Mouse (Mus musculus) midbrain, embryonic 13.5 days (tissue): Measurements from ENCODE around the gene Rhbg. TPM values are rescaled to one million over a fixed set of nuclear protein-coding genes. Genes with fewer than 3 reads are reported as not detected.

Source experiments
- ATAC-seq: fragments of 200-750 bp; cut with Nextera tagmentation; 2 replicates; pipeline ENCODE4 v1.8.0; 2017; ENCODE audit warnings: mild to moderate bottlenecking, moderate TSS enrichment, moderate library complexity
- H3K27ac ChIP-seq: fragments of 300-500 bp; sonication (generic); 2 replicates; pipeline ENCODE4 v1.5.1; 2015; ENCODE audit warnings: inconsistent platforms, mild to moderate bottlenecking, moderate library complexity
- H3K27me3 ChIP-seq: fragments of 300-500 bp; sonication (generic); 2 replicates; pipeline ENCODE4 v1.6.1; 2015; ENCODE audit warnings: mild to moderate bottlenecking, inconsistent platforms
- H3K36me3 ChIP-seq: fragments of 300-500 bp; sonication (generic); 2 replicates; pipeline ENCODE4 v1.6.1; 2015; ENCODE audit warnings: mild to moderate bottlenecking, inconsistent platforms
- H3K4me1 ChIP-seq: fragments of 300-500 bp; sonication (generic); replicated peaks from 2 replicates; pipeline ENCODE4 v1.6.1; 2015; ENCODE audit warnings: inconsistent platforms
- H3K4me2 ChIP-seq: fragments of 300-500 bp; sonication (generic); replicated peaks from 2 replicates; pipeline ENCODE4 v1.6.1; 2015; ENCODE audit warnings: moderate library complexity, mild to moderate bottlenecking, inconsistent platforms
- H3K4me3 ChIP-seq: fragments of 300-500 bp; sonication (generic); replicated peaks from 2 replicates; pipeline ENCODE4 v1.5.1; 2015; ENCODE audit warnings: mild to moderate bottlenecking, inconsistent platforms
- H3K9ac ChIP-seq: fragments of 300-500 bp; sonication (generic); replicated peaks from 2 replicates; pipeline ENCODE4 v1.6.1; 2015; ENCODE audit warnings: mild to moderate bottlenecking, inconsistent platforms
- H3K9me3 ChIP-seq: fragments of 300-500 bp; sonication (generic); 2 replicates; pipeline ENCODE4 v1.6.1; 2016; ENCODE audit warnings: mild to moderate bottlenecking, inconsistent platforms
- WGBS: fragments of 180-500 bp; shearing (Covaris S2); methylation state at CpG from one replicate; pipeline ENCODE4 v1.1.7; 2015; 5-methylcytosine and 5-hydroxymethylcytosine counted together
- polyA plus RNA-seq: library from polyadenylated mRNA; unstranded; fragments of >200 nt; fragmentation: Nextera tagmentation; extraction: Ambion mirVana; gene quantifications from 2 replicates; pipeline ENCODE4 v1.2.1, GENCODE M21; 2015

Gene Rhbg
- polyA plus RNA-seq, 1 experiment from 2014 or later = not detected

- WGBS = 8% methylated on average over 2 of the region's 2 CpGs
- peaks cover 86% of the 10 kb centered on the region for H3K4me1 ChIP-seq
- 0 out of 2 replicates have a peak, but pooled peaks cover 14% of the 10 kb centered on the region for H3K36me3 ChIP-seq
- peak overlapping the region; percentile 67 for H3K4me3 ChIP-seq
- H3K27ac ChIP-seq = peak overlapping the region; percentile 85
- peak overlapping the region; percentile 65 for H3K9ac ChIP-seq
- H3K4me2 ChIP-seq = peak overlapping the region; percentile 74
- H3K9me3 ChIP-seq = no peaks in the 10 kb centered on the region
- ATAC-seq = no peak
- H3K27me3 ChIP-seq = peaks cover 93% of the 10 kb centered on the region
Observed at GRCm38 (mm10) chr3:88213019-88213418, 41.5 kb downstream of the Rhbg start.

- Histone ChIP-seq H3K9ac (peak overlapping the region; percentile 86), H3K27me3 (peaks cover 91% of the 10 kb centered on the region), H3K9me3 (no peaks in the 10 kb centered on the region), H3K36me3 (0 out of 2 replicates have a peak, but pooled peaks cover 14% of the 10 kb centered on the region), H3K4me2 (peak overlapping the region; percentile 74), H3K4me3 (peak overlapping the region; percentile 55), H3K27ac (peak overlapping the region; percentile 98), H3K4me1 (peaks cover 88% of the 10 kb centered on the region)
- 15% methylated on average over 1 of the region's 1 CpGs for WGBS
- no peak for ATAC-seq
Observed at GRCm38 (mm10) chr3:88212356-88212755, 42.2 kb downstream of the Rhbg start.

GRCm38 (mm10) chr3:88210918-88211317 is 43.6 kb downstream of the Rhbg start:
- peak overlapping the region; percentile 55 for H3K4me3 ChIP-seq
- no peaks in the 10 kb centered on the region for H3K9me3 ChIP-seq
- ATAC-seq = no peak
- H3K4me1 ChIP-seq = peaks cover 88% of the 10 kb centered on the region
- peak overlapping the region; percentile 86 for H3K9ac ChIP-seq
- H3K4me2 ChIP-seq = peak overlapping the region; percentile 74
- peaks cover 87% of the 10 kb centered on the region for H3K27me3 ChIP-seq
- peak overlapping the region; percentile 98 for H3K27ac ChIP-seq
- 12% methylated on average over 2 of the region's 2 CpGs for WGBS
- H3K36me3 ChIP-seq = 0 out of 2 replicates have a peak, but pooled peaks cover 9% of the 10 kb centered on the region

GRCm38 (mm10) chr3:88210121-88210520 is 44.4 kb downstream of the Rhbg start:
- Histone ChIP-seq H3K9ac (peak overlapping the region; percentile 86), H3K36me3 (0 out of 2 replicates have a peak, but pooled peaks cover 4% of the 10 kb centered on the region), H3K4me1 (peaks cover 88% of the 10 kb centered on the region), H3K27me3 (peaks cover 86% of the 10 kb centered on the region), H3K27ac (peak overlapping the region; percentile 98), H3K4me3 (peak overlapping the region; percentile 55), H3K9me3 (no peaks in the 10 kb centered on the region), H3K4me2 (peak overlapping the region; percentile 74)
- 11% methylated on average over 2 of the region's 2 CpGs for WGBS
- ATAC-seq = no peak

- Histone ChIP-seq H3K36me3 (0 out of 2 replicates have a peak, but pooled peaks cover 4% of the 10 kb centered on the region), H3K27ac (peak overlapping the region; percentile 98), H3K27me3 (peaks cover 82% of the 10 kb centered on the region), H3K4me1 (peaks cover 88% of the 10 kb centered on the region), H3K4me2 (peak overlapping the region; percentile 74), H3K9me3 (no peaks in the 10 kb centered on the region), H3K9ac (peak overlapping the region; percentile 86), H3K4me3 (peak overlapping the region; percentile 55)
- no peak for ATAC-seq
- 0% methylated on average over 6 of the region's 6 CpGs for WGBS
Observed at GRCm38 (mm10) chr3:88209306-88209705, 45.2 kb downstream of the Rhbg start.

GRCm38 (mm10) chr3:88208226-88208720 is 46.2 kb downstream of the Rhbg start:
- 2% methylated on average over 3 of the region's 3 CpGs for WGBS
- no peak for ATAC-seq
- peak overlapping the region; percentile 86 for H3K9ac ChIP-seq
- H3K27me3 ChIP-seq = peaks cover 82% of the 10 kb centered on the region
- peak overlapping the region; percentile 74 for H3K4me2 ChIP-seq
- H3K4me1 ChIP-seq = peaks cover 89% of the 10 kb centered on the region
- H3K4me3 ChIP-seq = peak overlapping the region; percentile 55
- 0 out of 2 replicates have a peak, but pooled peaks cover 4% of the 10 kb centered on the region for H3K36me3 ChIP-seq
- peak overlapping the region; percentile 98 for H3K27ac ChIP-seq
- H3K9me3 ChIP-seq = no peaks in the 10 kb centered on the region

- Histone ChIP-seq H3K36me3 (0 out of 2 replicates have a peak, but pooled peaks cover 4% of the 10 kb centered on the region), H3K4me1 (peaks cover 91% of the 10 kb centered on the region), H3K27me3 (peaks cover 82% of the 10 kb centered on the region), H3K9me3 (no peaks in the 10 kb centered on the region), H3K27ac (peak overlapping the region; percentile 98), H3K4me2 (peak overlapping the region; percentile 74), H3K4me3 (peak overlapping the region; percentile 55), H3K9ac (peak overlapping the region; percentile 86)
- under 1% methylated on average over 15 of the region's 15 CpGs for WGBS
- ATAC-seq = peak; percentile 34
Observed at GRCm38 (mm10) chr3:88207451-88208100, 46.9 kb downstream of the Rhbg start.

GRCm38 (mm10) chr3:88206901-88207371 is 47.6 kb downstream of the Rhbg start:
- peak overlapping the region; percentile 74 for H3K4me2 ChIP-seq
- no peaks in the 10 kb centered on the region for H3K9me3 ChIP-seq
- ATAC-seq = peak; percentile 53
- H3K4me1 ChIP-seq = peaks cover 91% of the 10 kb centered on the region
- H3K27ac ChIP-seq = peak overlapping the region; percentile 98
- H3K4me3 ChIP-seq = peak overlapping the region; percentile 55
- H3K9ac ChIP-seq = peak overlapping the region; percentile 86
- WGBS = 1% methylated on average over 14 of the region's 14 CpGs
- 0 out of 2 replicates have a peak, but pooled peaks cover 3% of the 10 kb centered on the region for H3K36me3 ChIP-seq
- H3K27me3 ChIP-seq = peaks cover 82% of the 10 kb centered on the region

- Histone ChIP-seq H3K9ac (peak overlapping the region; percentile 86), H3K4me1 (peaks cover 92% of the 10 kb centered on the region), H3K4me3 (peak overlapping the region; percentile 55), H3K27ac (peak overlapping the region; percentile 98), H3K4me2 (peak overlapping the region; percentile 74), H3K9me3 (no peaks in the 10 kb centered on the region), H3K36me3 (no peaks in the 10 kb centered on the region), H3K27me3 (peaks cover 82% of the 10 kb centered on the region)
- peak; percentile 12 for ATAC-seq
- 7% methylated on average over 3 of the region's 3 CpGs for WGBS
Observed at GRCm38 (mm10) chr3:88206500-88206899, 48.0 kb downstream of the Rhbg start.

GRCm38 (mm10) chr3:88205563-88206491 is 48.7 kb downstream of the Rhbg start:
- peak overlapping the region; percentile 86; the same call in 1 of the 2 replicates for H3K9ac ChIP-seq
- H3K4me1 ChIP-seq = peaks cover 96% of the 10 kb centered on the region

GRCm38 (mm10) chr3:88205176-88205562 is 49.3 kb downstream of the Rhbg start:
- H3K4me3 ChIP-seq = no peak overlapping the region
- peaks cover 96% of the 10 kb centered on the region for H3K4me1 ChIP-seq
- peaks cover 78% of the 10 kb centered on the region for H3K27me3 ChIP-seq
- peak overlapping the region; percentile 74; the same call in 1 of the 2 replicates for H3K4me2 ChIP-seq
- WGBS = 7% methylated on average over 4 of the region's 4 CpGs
- H3K9me3 ChIP-seq = no peaks in the 10 kb centered on the region
- H3K9ac ChIP-seq = no peak overlapping the region; the same call in 1 of the 2 replicates
- no peaks in the 10 kb centered on the region for H3K36me3 ChIP-seq
- peak overlapping the region; percentile 98 for H3K27ac ChIP-seq
- peak; percentile 12; the same call in 1 of the 2 replicates for ATAC-seq

More at GRCm38 (mm10) chr3:88205563-88206491, 48.7 kb downstream of the Rhbg start:
- Histone ChIP-seq H3K27ac (peak overlapping the region; percentile 98), H3K36me3 (no peaks in the 10 kb centered on the region), H3K4me3 (peak overlapping the region; percentile 55), H3K27me3 (peaks cover 82% of the 10 kb centered on the region), H3K4me2 (peak overlapping the region; percentile 74), H3K9me3 (no peaks in the 10 kb centered on the region)
- peak; percentile 78 for ATAC-seq
- 1% methylated on average over 8 of the region's 8 CpGs for WGBS
